Mouse (Mus musculus): ENCODE results near the gene Wdfy2. TPM values are rescaled to one million over a fixed set of nuclear protein-coding genes. Genes with fewer than 3 reads are reported as not detected.

Wdfy2 gene
- total RNA-seq, 1 experiment from 2014 or later = 15.3 TPM

GRCm38 (mm10) chr14:62991849-62992510 lies 154.5 kb downstream of the Wdfy2 start:
- ATAC-seq (replicated peaks; ENCODE audit: low read depth, poor library complexity, severe bottlenecking) = no peak

DNA sequence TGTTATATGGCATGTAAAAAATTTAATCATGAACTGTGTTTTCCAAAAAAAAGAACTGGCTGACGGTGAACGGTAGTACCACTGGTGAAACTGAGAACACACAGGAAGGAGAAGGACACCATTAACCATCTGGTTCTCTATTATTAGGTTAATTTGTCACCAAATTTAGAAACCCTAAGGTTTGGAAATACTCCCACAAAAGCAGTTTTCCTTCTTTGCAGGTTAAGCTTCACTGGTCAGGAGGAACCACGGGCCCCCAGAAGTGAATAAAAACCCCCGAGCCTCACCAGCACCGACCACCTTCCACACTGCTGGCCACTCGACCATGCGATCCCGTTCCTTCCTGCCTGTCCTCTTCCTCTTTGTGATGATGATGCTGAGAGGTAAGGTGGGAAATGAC lies 160.3 kb downstream of the Wdfy2 start, which contains the start of gene Defb47:
TSS of gene Defb47 (plus strand) at position 301 of the 400 bp plus-strand sequence.
- ATAC-seq (replicated peaks; ENCODE audit: low read depth, poor library complexity, severe bottlenecking) = no peak

- peak; percentile 99 for ATAC-seq (replicated peaks; ENCODE audit: low read depth, poor library complexity, severe bottlenecking)
Observed at GRCm38 (mm10) chr14:62998977-62999376, 161.5 kb downstream of the Wdfy2 start.

GRCm38 (mm10) chr14:63002588-63002987 lies 165.1 kb downstream of the Wdfy2 start:
- ATAC-seq (replicated peaks; ENCODE audit: low read depth, poor library complexity, severe bottlenecking) = no peak

Other genes starting within 250 kb of the Wdfy2 start
- not detected in 2 replicates for gene Serpine3, start 174.0 kb upstream of the Wdfy2 start, total RNA-seq (2017)
- 72.9 and 102 TPM in 2 replicates for gene Ints6, start 76.5 kb upstream of the Wdfy2 start, total RNA-seq (2017)
- gene Defb48, start 146.8 kb downstream of the Wdfy2 start, total RNA-seq (2017) = not detected in 2 replicates
- gene Defb47, start 160.4 kb downstream of the Wdfy2 start, total RNA-seq (2017) = not detected in 2 replicates
- not detected in 2 replicates for gene Defb43, start 174.1 kb downstream of the Wdfy2 start, total RNA-seq (2017)
- not detected in 2 replicates for gene Defb42, start 209.3 kb downstream of the Wdfy2 start, total RNA-seq (2017)
- gene Defb30, start 212.3 kb downstream of the Wdfy2 start, total RNA-seq (2017) = not detected in 2 replicates

Data from common myeloid progenitor, adult 5-6 weeks (primary cell).